In genomic region chrX:48893946-48894345, GRCm38 (mm10) we compare ENCODE assay signal across 50 mouse cellular contexts. TPM values are rescaled to one million over a fixed set of nuclear protein-coding genes. Genes with fewer than 3 reads are reported as not detected.
"Had no signal": no experiment of that assay in that cellular context is flagged by ENCODE, and none has a peak within 500 bp of the region (broad histone marks: within the 10 kb centered on the region; RNA-seq: fewer than 3 reads in every experiment).

No protein-coding gene starts in this region.

- H3K27ac ChIP-seq: heart, embryonic 13.5 days; heart, embryonic 15.5 days; hindbrain, embryonic 10.5 days; hindbrain, embryonic 12.5 days; hindbrain, embryonic 13.5 days; hindbrain, embryonic 14.5 days; hindbrain, embryonic 15.5 days; hindbrain, postnatal 0 days; intestine, embryonic 15.5 days; kidney, embryonic 15.5 days; kidney, postnatal 0 days; layer of hippocampus, adult 2 months had no signal

- H3K27me3 ChIP-seq: heart, embryonic 12.5 days; heart, embryonic 13.5 days; heart, embryonic 15.5 days; hindbrain, embryonic 12.5 days; hindbrain, embryonic 13.5 days; hindbrain, embryonic 15.5 days; intestine, embryonic 15.5 days; kidney, embryonic 15.5 days had no signal

- DNase-seq: heart, postnatal 10 days; heart, postnatal 14 days; heart, postnatal 36 days; heart, postnatal 4 days; kidney, adult 11 months; kidney, adult 18-20 months; kidney, adult 2 months; kidney, adult 8-10 months; kidney, adult 9 months; kidney, postnatal 10 days; kidney, postnatal 14 days; kidney, postnatal 25 days; kidney, postnatal 36 days; kidney, postnatal 4 days; layer of hippocampus, adult 9-11 months; layer of hippocampus, postnatal 36 days had no signal

- H3K4me1 ChIP-seq: heart, embryonic 12.5 days; heart, embryonic 13.5 days; heart, embryonic 15.5 days; hindbrain, embryonic 12.5 days; hindbrain, embryonic 13.5 days; hindbrain, embryonic 15.5 days; intestine, embryonic 15.5 days; kidney, embryonic 15.5 days had no signal

- H3K4me3 ChIP-seq: heart, embryonic 12.5 days; heart, embryonic 13.5 days; heart, embryonic 15.5 days; hindbrain, embryonic 10.5 days; hindbrain, embryonic 12.5 days; hindbrain, embryonic 13.5 days; hindbrain, embryonic 15.5 days; intestine, embryonic 15.5 days; kidney, embryonic 15.5 days; layer of hippocampus, adult 2 months had no signal

- H3K4me2 ChIP-seq: heart, embryonic 11.5 days; heart, embryonic 12.5 days; heart, embryonic 13.5 days; heart, embryonic 15.5 days; hindbrain, embryonic 12.5 days; hindbrain, embryonic 13.5 days; hindbrain, embryonic 14.5 days; hindbrain, embryonic 15.5 days; intestine, embryonic 15.5 days; kidney, embryonic 15.5 days had no signal

- H3K9me3 ChIP-seq: heart, embryonic 12.5 days; heart, embryonic 13.5 days; heart, embryonic 15.5 days; hindbrain, embryonic 10.5 days; hindbrain, embryonic 12.5 days; hindbrain, embryonic 13.5 days; hindbrain, embryonic 15.5 days; intestine, embryonic 15.5 days; kidney, embryonic 15.5 days had no signal

- ATAC-seq: hindbrain, embryonic 16.5 days; hindbrain, postnatal 0 days; inflammation-experienced regulatory T-cells, adult 6 months; intestine, embryonic 15.5 days; intestine, embryonic 16.5 days; intestine, postnatal 0 days had no signal

- H3K36me3 ChIP-seq: heart, embryonic 12.5 days; heart, embryonic 13.5 days; heart, embryonic 15.5 days; hindbrain, embryonic 10.5 days; hindbrain, embryonic 12.5 days; hindbrain, embryonic 13.5 days; hindbrain, embryonic 15.5 days; intestine, embryonic 15.5 days; kidney, embryonic 15.5 days had no signal

- H3K9ac ChIP-seq: heart, embryonic 12.5 days; heart, embryonic 13.5 days; heart, embryonic 15.5 days; hindbrain, embryonic 12.5 days; hindbrain, embryonic 13.5 days; hindbrain, embryonic 14.5 days; hindbrain, embryonic 15.5 days; intestine, embryonic 15.5 days; kidney, embryonic 15.5 days had no signal

RNA-seq across cellular contexts. Expression of gene Gm595, which starts 16.4 kb away (rescaled TPM):
- total RNA-seq: heart, postnatal 10 days; heart, postnatal 14 days; heart, postnatal 25 days; heart, postnatal 36 days; heart, postnatal 4 days; hematopoietic stem cell, adult 5-6 weeks; hindbrain, postnatal 0 days; layer of hippocampus, adult 18-20 months; layer of hippocampus, adult 2 months; layer of hippocampus, adult 8-10 months; layer of hippocampus, postnatal 10 days; layer of hippocampus, postnatal 14 days; layer of hippocampus, postnatal 25 days; layer of hippocampus, postnatal 36 days; left cerebral cortex, adult 18-20 months; left cerebral cortex, adult 8-10 months had no signal
- polyA plus RNA-seq: heart, embryonic 11.5 days; heart, embryonic 12.5 days; heart, embryonic 13.5 days; heart, embryonic 14.5 days; heart, embryonic 15.5 days; heart, embryonic 16.5 days; heart, postnatal 0 days; hindbrain, embryonic 10.5 days; hindbrain, embryonic 12.5 days; hindbrain, embryonic 13.5 days; hindbrain, embryonic 14.5 days; hindbrain, embryonic 15.5 days; hindbrain, embryonic 16.5 days; hindbrain, postnatal 0 days; inflammation-experienced regulatory T-cells, adult 6 months; intestine, embryonic 14.5 days; intestine, embryonic 15.5 days; intestine, embryonic 16.5 days; intestine, postnatal 0 days; kidney, adult 2 months; kidney, embryonic 14.5 days; kidney, embryonic 15.5 days; kidney, embryonic 16.5 days; kidney, postnatal 0 days; large intestine, adult 2 months had no signal
